Mouse (Mus musculus) megakaryocyte-erythroid progenitor cell, adult 5-6 weeks (primary cell): ENCODE data around the gene Tgtp2. TPM values are rescaled to one million over a fixed set of nuclear protein-coding genes. Genes with fewer than 3 reads are reported as not detected.

Experiments used
- total RNA-seq, 2 experiments: library from RNA; stranded (forward) in 1 of 2; stranded (reverse) in 1 of 2; fragments of 200-1000, 215-1000 nt in 1 of 2; fragments of >200 nt in 1 of 2; fragmentation: Nextera tagmentation in 1 of 2; gene quantifications; 2 replicates each; pipeline ENCODE4 v1.2.3; 2014 to 2017

Gene Tgtp2
- total RNA-seq, 2 experiments from 2014 or later: 29.8 to 234 TPM

Other genes starting within 250 kb of the Tgtp2 start
- gene Trim41, start 246.9 kb downstream of the Tgtp2 start, total RNA-seq (2014; fragmentation: Nextera tagmentation): 16.0 and 19.8 TPM in 2 replicates
- gene Trim41, start 246.9 kb downstream of the Tgtp2 start, total RNA-seq (2017): 18.6 and 64.6 TPM in 2 replicates
- gene Trim7, start 238.1 kb downstream of the Tgtp2 start, total RNA-seq (2014; fragmentation: Nextera tagmentation): 0.84 TPM in 1 of 2 replicates, not detected in the other
- 0.75 and 0.80 TPM in 2 replicates for gene Trim7, start 238.1 kb downstream of the Tgtp2 start, total RNA-seq (2017)
- gene Gm12184, start 237.6 kb downstream of the Tgtp2 start, total RNA-seq (2014; fragmentation: Nextera tagmentation): 10.6 and 12.0 TPM in 2 replicates
- 6.7 and 9.1 TPM in 2 replicates for gene Gm12184, start 237.6 kb downstream of the Tgtp2 start, total RNA-seq (2017)
- 37.4 and 43.3 TPM in 2 replicates for gene Irgm1, start 192.5 kb downstream of the Tgtp2 start, total RNA-seq (2014; fragmentation: Nextera tagmentation)
- gene Irgm1, start 192.5 kb downstream of the Tgtp2 start, total RNA-seq (2017): 53.9 and 61.5 TPM in 2 replicates
- gene Gm5431, start 162.0 kb downstream of the Tgtp2 start, total RNA-seq (2014; fragmentation: Nextera tagmentation): not detected in 2 replicates
- gene Gm5431, start 162.0 kb downstream of the Tgtp2 start, total RNA-seq (2017): not detected in 2 replicates
- gene Psme2b, start 118.0 kb downstream of the Tgtp2 start, total RNA-seq (2014; fragmentation: Nextera tagmentation): 4.3 and 12.2 TPM in 2 replicates
- gene Psme2b, start 118.0 kb downstream of the Tgtp2 start, total RNA-seq (2017): 23.3 and 33.0 TPM in 2 replicates
- gene Olfr56, start 85.3 kb downstream of the Tgtp2 start, total RNA-seq (2014; fragmentation: Nextera tagmentation): 0.25 and 0.70 TPM in 2 replicates
- gene Olfr56, start 85.3 kb downstream of the Tgtp2 start, total RNA-seq (2017): 0.38 and 2.4 TPM in 2 replicates
- 0.33 and 1.4 TPM in 2 replicates for gene 9930111J21Rik1, start 84.8 kb downstream of the Tgtp2 start, total RNA-seq (2014; fragmentation: Nextera tagmentation)
- gene 9930111J21Rik1, start 84.8 kb downstream of the Tgtp2 start, total RNA-seq (2017): 1.7 TPM in 1 of 2 replicates, not detected in the other
- 0.04 TPM in 1 of 2 replicates, not detected in the other for gene Gm12185, start 72.0 kb downstream of the Tgtp2 start, total RNA-seq (2014; fragmentation: Nextera tagmentation)
- gene Gm12185, start 72.0 kb downstream of the Tgtp2 start, total RNA-seq (2017): 26.5 and 30.5 TPM in 2 replicates
- gene Tgtp1, start 70.0 kb downstream of the Tgtp2 start, total RNA-seq (2014; fragmentation: Nextera tagmentation): 0.17 and 0.81 TPM in 2 replicates
- gene Tgtp1, start 70.0 kb downstream of the Tgtp2 start, total RNA-seq (2017): 5.9 and 15.5 TPM in 2 replicates
- gene 9930111J21Rik2, start 13.0 kb downstream of the Tgtp2 start, total RNA-seq (2014; fragmentation: Nextera tagmentation): 1.5 and 3.2 TPM in 2 replicates
- gene 9930111J21Rik2, start 13.0 kb downstream of the Tgtp2 start, total RNA-seq (2017): 3.8 and 4.5 TPM in 2 replicates
- 28.1 and 33.1 TPM in 2 replicates for gene Ifi47, start 12.4 kb upstream of the Tgtp2 start, total RNA-seq (2014; fragmentation: Nextera tagmentation)
- gene Ifi47, start 12.4 kb upstream of the Tgtp2 start, total RNA-seq (2017): 31.3 and 32.6 TPM in 2 replicates
- not detected in 2 replicates for gene Olfr1396, start 50.7 kb upstream of the Tgtp2 start, total RNA-seq (2014; fragmentation: Nextera tagmentation)
- not detected in 2 replicates for gene Olfr1396, start 50.7 kb upstream of the Tgtp2 start, total RNA-seq (2017)
- not detected in 2 replicates for gene Olfr1395, start 78.1 kb upstream of the Tgtp2 start, total RNA-seq (2014; fragmentation: Nextera tagmentation)
- gene Olfr1395, start 78.1 kb upstream of the Tgtp2 start, total RNA-seq (2017): not detected in 2 replicates
- not detected in 2 replicates for gene Olfr1394, start 90.2 kb upstream of the Tgtp2 start, total RNA-seq (2014; fragmentation: Nextera tagmentation)
- not detected in 2 replicates for gene Olfr1394, start 90.2 kb upstream of the Tgtp2 start, total RNA-seq (2017)
- 0.72 and 2.4 TPM in 2 replicates for gene Btnl9, start 123.0 kb upstream of the Tgtp2 start, total RNA-seq (2014; fragmentation: Nextera tagmentation)
- gene Btnl9, start 123.0 kb upstream of the Tgtp2 start, total RNA-seq (2017): 1.8 and 5.6 TPM in 2 replicates
- 56.5 and 67.6 TPM in 2 replicates for gene Zfp62, start 139.1 kb upstream of the Tgtp2 start, total RNA-seq (2014; fragmentation: Nextera tagmentation)
- 102 and 160 TPM in 2 replicates for gene Zfp62, start 139.1 kb upstream of the Tgtp2 start, total RNA-seq (2017)
- 47.4 and 53.5 TPM in 2 replicates for gene Mgat1, start 180.0 kb upstream of the Tgtp2 start, total RNA-seq (2014; fragmentation: Nextera tagmentation)
- gene Mgat1, start 180.0 kb upstream of the Tgtp2 start, total RNA-seq (2017): 28.1 and 34.2 TPM in 2 replicates
- not detected in 2 replicates for gene Olfr1393, start 214.1 kb upstream of the Tgtp2 start, total RNA-seq (2014; fragmentation: Nextera tagmentation)
- gene Olfr1393, start 214.1 kb upstream of the Tgtp2 start, total RNA-seq (2017): not detected in 2 replicates
- not detected in 2 replicates for gene Olfr1392, start 221.1 kb upstream of the Tgtp2 start, total RNA-seq (2014; fragmentation: Nextera tagmentation)
- not detected in 2 replicates for gene Olfr1392, start 221.1 kb upstream of the Tgtp2 start, total RNA-seq (2017)
- not detected in 2 replicates for gene Olfr10, start 240.5 kb upstream of the Tgtp2 start, total RNA-seq (2014; fragmentation: Nextera tagmentation)
- not detected in 2 replicates for gene Olfr10, start 240.5 kb upstream of the Tgtp2 start, total RNA-seq (2017)